Mouse (Mus musculus): ENCODE measurements at regions not wholly inside any gene's neighbourhood (a gene's known extent, or its start where the extent isn't known, plus 50 kb on each side); places are given as distances from the start of the nearest gene placed in this dataset.

GRCm38 (mm10) chr11:109039060-109039791 is 104.9 kb downstream of the E030025P04Rik start:
- DNase-seq, result peak; percentile 47

- no peak for DNase-seq
Observed at GRCm38 (mm10) chr11:109038136-109038535, 106.0 kb downstream of the E030025P04Rik start.

- DNase-seq, result no peak
Observed at GRCm38 (mm10) chr11:109034596-109034995, 109.6 kb downstream of the E030025P04Rik start.

- DNase-seq, result no peak
Observed at GRCm38 (mm10) chr11:109034072-109034471, 110.1 kb downstream of the E030025P04Rik start.

GRCm38 (mm10) chr11:109032729-109033128 is 111.4 kb downstream of the E030025P04Rik start:
- DNase-seq, result peak; percentile 43

GRCm38 (mm10) chr11:109030486-109030885 is 110.3 kb downstream of the Axin2 start:
- DNase-seq, result peak; percentile 82

- peak; percentile 65 for DNase-seq
Observed at GRCm38 (mm10) chr11:109029894-109030293, 109.7 kb downstream of the Axin2 start.

GRCm38 (mm10) chr11:109014806-109015205 is 94.7 kb downstream of the Axin2 start:
- peak; percentile 53 for DNase-seq

GRCm38 (mm10) chr11:109011161-109011560 is 91.0 kb downstream of the Axin2 start:
- DNase-seq, result no peak

GRCm38 (mm10) chr11:109008872-109009271 is 88.7 kb downstream of the Axin2 start:
- no peak for DNase-seq

- no peak for DNase-seq
Observed at GRCm38 (mm10) chr11:109005681-109006080, 85.5 kb downstream of the Axin2 start.
